Mouse (Mus musculus) G1E (cell line): ENCODE results near the gene Fbxo24. TPM values are rescaled to one million over a fixed set of nuclear protein-coding genes. Genes with fewer than 3 reads are reported as not detected.

Source experiments
- ATAC-seq: 2 replicates; pipeline ENCODE4 v1.8.0; 2016; ENCODE audit warnings: mild to moderate bottlenecking; ENCODE audit not compliant: insufficient number of reproducible peaks, poor library complexity, low FRiP score, severe bottlenecking; ENCODE audit errors: extremely low read depth
- DNase-seq: peaks from one replicate; pipeline ENCODE4 v3.0.0; 2012; ENCODE audit warnings: low spot score
- H3K27me3 ChIP-seq: 2 replicates; pipeline ENCODE4 v1.6.1; 2012; ENCODE audit warnings: mild to moderate bottlenecking, low read length, inconsistent platforms; ENCODE audit not compliant: insufficient read depth
- H3K36me3 ChIP-seq: replicated peaks from 2 replicates; pipeline ENCODE3; 2012; ENCODE audit warnings: mild to moderate bottlenecking, inconsistent platforms
- H3K4me1 ChIP-seq: 2 replicates; pipeline ENCODE4 v1.6.1; 2012; ENCODE audit warnings: low read depth, low read length, inconsistent platforms, mixed read lengths; ENCODE audit not compliant: insufficient read depth
- H3K4me3 ChIP-seq: 2 replicates; pipeline ENCODE4 v1.5.1; 2012; ENCODE audit warnings: low read depth, mild to moderate bottlenecking, inconsistent platforms, low read length, moderate library complexity, mixed read lengths
- H3K9me3 ChIP-seq: replicated peaks from 2 replicates; pipeline ENCODE4 v1.6.1; 2012; ENCODE audit warnings: inconsistent platforms
- CTCF ChIP-seq: IDR thresholded peaks from 2 replicates; pipeline ENCODE4 v1.5.1; 2012; ENCODE audit warnings: low read depth, low read length, inconsistent platforms, mixed read lengths
- GATA1 ChIP-seq: IDR thresholded peaks from 2 replicates; pipeline ENCODE4 v1.6.1; 2012; ENCODE audit warnings: borderline replicate concordance, low read length, inconsistent platforms, mixed read lengths
- GATA2 ChIP-seq: IDR thresholded peaks from 2 replicates; pipeline ENCODE4 v1.6.1; 2012; ENCODE audit warnings: low read depth, low read length, inconsistent platforms, borderline replicate concordance
- POLR2AphosphoS5 ChIP-seq: IDR thresholded peaks from 2 replicates; pipeline ENCODE4 v1.6.1; 2012; ENCODE audit warnings: low read depth, low read length, inconsistent platforms; ENCODE audit not compliant: insufficient replicate concordance
- TAL1 ChIP-seq: conservative IDR thresholded peaks from 2 replicates; pipeline ENCODE4 v1.6.1; 2012; ENCODE audit warnings: low read depth, low read length, inconsistent platforms, mixed read lengths
- polyA plus RNA-seq: library from polyadenylated mRNA; stranded (reverse); fragments of >175 nt; gene quantifications from 2 replicates; pipeline ENCODE4 v1.2.3, GENCODE M21; 2012
- total RNA-seq, 2 experiments: library from RNA; stranded (forward) in 1 of 2; stranded (reverse) in 1 of 2; fragments of 200-1000 nt in 1 of 2; fragments of >200 nt in 1 of 2; fragmentation: Nextera tagmentation in 1 of 2; gene quantifications; 2 replicates each; pipeline ENCODE4 v1.2.3; 2014 to 2017

Fbxo24 gene
- total and polyA plus RNA-seq, 3 experiments = 0.05 to 0.11 TPM; not detected in 1

DNA sequence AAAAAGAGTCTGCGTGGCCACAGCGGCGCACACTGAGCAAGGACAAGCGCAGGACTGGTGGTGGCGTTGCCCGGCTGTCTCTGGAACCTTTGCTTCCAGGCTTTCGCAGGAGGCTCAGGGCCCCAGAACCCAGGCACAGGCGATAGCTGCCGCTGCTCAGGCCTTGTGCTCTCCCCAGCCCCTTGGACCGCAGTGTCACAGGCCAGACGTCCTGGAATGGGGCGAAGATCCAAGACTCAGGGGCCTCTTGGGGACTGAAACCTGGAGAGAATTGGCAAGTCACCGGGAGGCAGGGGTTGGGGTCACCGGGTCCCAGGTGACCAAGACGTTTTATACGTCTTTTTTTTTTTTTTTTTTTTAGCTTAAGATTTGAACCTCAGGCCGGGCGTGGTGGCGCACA lies 15.7 kb upstream of the Fbxo24 start:
- no peak for TF ChIP-seq POLR2AphosphoS5
- TF ChIP-seq GATA1 = no peak
- TF ChIP-seq CTCF = no peak
- TF ChIP-seq GATA2 = no peak
- TF ChIP-seq TAL1 = no peak
- Histone ChIP-seq H3K36me3 (peaks cover 44% of the 10 kb centered on the region), H3K27me3 (peaks cover 3% of the 10 kb centered on the region; the same call in 1 of the 2 replicates), H3K4me3 (no peak overlapping the region), H3K9me3 (peaks cover 4% of the 10 kb centered on the region; the same call in 1 of the 2 replicates), H3K4me1 (peaks cover 83% of the 10 kb centered on the region)
- no peak for DNase-seq
- ATAC-seq = no peak

DNA sequence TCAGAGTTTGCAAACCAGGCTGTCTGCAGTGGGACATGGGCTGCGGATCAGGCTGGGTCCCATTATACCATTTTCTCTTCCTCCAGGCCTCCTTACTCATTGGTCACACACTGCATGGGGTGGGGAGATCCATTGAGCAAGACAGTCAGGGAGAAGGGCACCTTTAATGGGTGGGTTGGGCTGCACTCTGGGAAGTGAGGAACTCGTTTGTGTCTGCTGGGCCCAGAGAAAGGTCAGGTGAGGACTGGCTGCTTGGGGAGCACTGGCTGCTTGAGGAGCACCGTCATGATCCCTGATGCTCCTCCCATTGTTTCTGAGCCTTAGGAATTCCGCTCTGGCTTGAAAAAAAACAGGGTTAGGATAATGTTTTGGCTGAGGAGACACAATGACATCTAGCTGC lies 14.1 kb upstream of the Fbxo24 start:
- Histone ChIP-seq H3K4me3 (no peak overlapping the region), H3K4me1 (peaks cover 75% of the 10 kb centered on the region), H3K36me3 (peaks cover 60% of the 10 kb centered on the region), H3K27me3 (peaks cover 3% of the 10 kb centered on the region; the same call in 1 of the 2 replicates), H3K9me3 (peaks cover 4% of the 10 kb centered on the region; the same call in 1 of the 2 replicates)
- ATAC-seq (no peak), DNase-seq (no peak)
- TF ChIP-seq POLR2AphosphoS5 = no peak
- TF ChIP-seq TAL1 = no peak
- no peak for TF ChIP-seq GATA2
- TF ChIP-seq CTCF = no peak
- no peak for TF ChIP-seq GATA1

DNA sequence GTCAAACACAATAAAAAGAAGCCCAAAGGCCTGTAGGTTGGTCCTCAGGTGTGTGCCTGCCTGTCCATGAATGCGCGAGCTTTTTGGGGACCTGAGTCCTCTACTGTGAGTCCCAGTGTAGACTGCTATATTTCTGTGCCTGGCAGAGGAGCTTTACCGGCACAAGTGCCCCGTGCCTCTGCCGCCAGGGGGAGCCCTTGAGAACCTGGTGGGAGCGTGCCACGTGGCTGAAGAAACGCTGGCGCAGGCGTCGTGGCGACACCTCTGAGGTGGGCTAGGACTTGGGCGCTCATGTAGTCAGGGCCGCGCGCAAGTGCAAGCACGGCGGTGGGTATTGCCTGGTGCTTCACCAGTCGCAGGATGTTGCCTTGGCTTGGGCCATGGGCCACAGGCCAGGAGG lies 12.3 kb upstream of the Fbxo24 start, which contains the start of gene Sap25:
Sap25 (plus strand) TSS at position 281 of the 400 bp plus-strand sequence.
- Histone ChIP-seq H3K4me3 (peak within 1 kb of the TSS; percentile 20; the same call in 1 of the 2 replicates), H3K36me3 (peaks cover 78% of the 10 kb centered on the region), H3K4me1 (peaks cover 60% of the 10 kb centered on the region), H3K27me3 (peaks cover 3% of the 10 kb centered on the region; the same call in 1 of the 2 replicates), H3K9me3 (peaks cover 4% of the 10 kb centered on the region; the same call in 1 of the 2 replicates)
- TF ChIP-seq TAL1 (no peak), CTCF (peak; percentile 63)
- ATAC-seq (no peak), DNase-seq (peak; percentile 47)

DNA sequence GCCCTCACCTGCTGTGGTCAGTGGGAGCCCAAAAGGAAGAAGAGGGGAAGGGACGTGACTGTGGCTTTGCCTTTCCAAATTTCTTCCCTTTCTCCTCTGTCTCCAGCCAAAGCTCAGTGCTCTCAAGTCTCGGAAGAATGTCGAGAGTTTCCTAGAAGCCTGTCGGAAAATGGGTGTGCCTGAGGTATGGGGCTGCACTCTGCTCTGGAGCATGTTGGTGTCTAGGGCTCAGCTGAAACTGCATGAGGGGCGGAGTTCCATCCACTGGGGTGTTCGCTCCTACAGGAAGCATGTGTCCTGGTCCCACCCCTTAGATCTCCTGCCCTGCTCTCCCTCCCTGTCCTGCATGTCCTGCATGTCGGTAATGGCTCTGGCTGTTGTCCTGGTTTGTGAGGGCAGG lies 10.7 kb upstream of the Fbxo24 start:
- H3K27me3 ChIP-seq = no peaks in the 10 kb centered on the region; the same call in 1 of the 2 replicates
- ATAC-seq (no peak), DNase-seq (no peak)
- no peak for TF ChIP-seq POLR2AphosphoS5
- no peak for TF ChIP-seq GATA1
- no peak for TF ChIP-seq TAL1
- TF ChIP-seq CTCF = no peak
- no peak for TF ChIP-seq GATA2
- H3K9me3 ChIP-seq = no peaks in the 10 kb centered on the region
- peaks cover 89% of the 10 kb centered on the region for H3K36me3 ChIP-seq
- peaks cover 48% of the 10 kb centered on the region for H3K4me1 ChIP-seq
- no peak overlapping the region for H3K4me3 ChIP-seq

- Histone ChIP-seq H3K9me3 (no peaks in the 10 kb centered on the region), H3K4me1 (peaks cover 43% of the 10 kb centered on the region), H3K36me3 (peaks cover 81% of the 10 kb centered on the region), H3K27me3 (no peaks in the 10 kb centered on the region), H3K4me3 (no peak overlapping the region)
- no peak for ATAC-seq
- TF ChIP-seq TAL1 = no peak
- no peak for TF ChIP-seq CTCF
- TF ChIP-seq GATA1 = no peak
- no peak for TF ChIP-seq POLR2AphosphoS5
- no peak for TF ChIP-seq GATA2
- DNase-seq = no peak
Measured at GRCm38 (mm10) chr5:137633397-137634084, 4.7 kb upstream of the Fbxo24 start.

GRCm38 (mm10) chr5:137631591-137631990 lies 2.8 kb upstream of the Fbxo24 start:
- TF ChIP-seq GATA1 (no peak), GATA2 (no peak), POLR2AphosphoS5 (no peak), TAL1 (no peak), CTCF (no peak)
- Histone ChIP-seq H3K4me1 (peaks cover 53% of the 10 kb centered on the region), H3K27me3 (no peaks in the 10 kb centered on the region), H3K9me3 (no peaks in the 10 kb centered on the region), H3K36me3 (peaks cover 62% of the 10 kb centered on the region), H3K4me3 (peak overlapping the region; percentile 88; the same call in 1 of the 2 replicates)
- no peak for ATAC-seq
- no peak for DNase-seq
